Mouse (Mus musculus): ENCODE data around the gene Fnbp1l. TPM values are rescaled to one million over a fixed set of nuclear protein-coding genes. Genes with fewer than 3 reads are reported as not detected.

Fnbp1l gene
- polyA plus RNA-seq, 1 experiment from 2014 or later: 84.7 TPM

DNA sequence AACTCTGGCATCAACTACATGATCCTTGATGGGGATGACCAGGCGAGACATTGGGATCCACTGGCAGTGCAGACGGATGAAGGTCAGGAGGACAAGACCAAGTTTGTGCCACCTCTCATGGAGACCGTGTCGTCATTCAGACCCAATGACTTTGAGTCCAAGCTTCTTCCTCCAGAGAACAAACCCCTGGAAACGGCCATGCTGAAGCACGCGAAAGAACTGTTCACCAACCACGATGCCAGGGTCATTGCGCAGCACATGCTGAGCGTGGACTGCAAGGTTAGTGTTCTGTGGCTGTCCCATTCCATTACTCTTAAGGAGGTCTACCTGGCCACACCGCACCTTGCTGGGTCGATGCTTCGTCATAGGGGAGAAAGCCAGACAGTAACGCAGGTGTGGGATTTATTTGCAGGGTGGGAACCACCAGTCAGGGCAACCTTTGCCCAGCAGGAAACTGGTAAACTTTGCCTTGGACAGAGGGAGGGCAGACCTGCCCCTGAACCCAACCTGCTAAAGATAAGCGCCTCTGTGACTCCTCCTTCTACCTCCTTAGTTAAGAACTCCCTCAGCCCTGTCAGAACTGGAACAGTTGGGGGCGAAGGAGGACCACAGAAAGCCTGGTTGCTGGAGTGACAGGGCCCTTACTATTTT lies 106.7 kb downstream of the Fnbp1l start:
- 88% methylated on average over 16 of the region's 16 CpGs for WGBS
- Histone ChIP-seq H3K4me2 (replicated peaks; ENCODE audit: low read depth, low read length) (no peak overlapping the region), H3K27ac (ENCODE audit: low read length) (no peak overlapping the region), H3K9me3 (ENCODE audit: control insufficient read depth, low read depth, low read length) (no peaks in the 10 kb centered on the region), H3K36me3 (ENCODE audit: control insufficient read depth, insufficient read depth, low read length) (no peaks in the 10 kb centered on the region), H3K9ac (replicated peaks; ENCODE audit: low read depth, low read length) (no peak overlapping the region), H3K4me3 (ENCODE audit: low read depth, low read length) (no peak overlapping the region), H3K4me1 (ENCODE audit: control insufficient read depth, insufficient read depth, low read length) (peaks cover 21% of the 10 kb centered on the region; the same call in 1 of the 2 replicates), H3K27me3 (ENCODE audit: control insufficient read depth, insufficient read depth, low read length) (no peaks in the 10 kb centered on the region)
- peak; percentile 57; the same call in 1 of the 2 replicates for ATAC-seq (ENCODE audit: insufficient number of reproducible peaks, insufficient read depth, low FRiP score, low read depth)

DNA sequence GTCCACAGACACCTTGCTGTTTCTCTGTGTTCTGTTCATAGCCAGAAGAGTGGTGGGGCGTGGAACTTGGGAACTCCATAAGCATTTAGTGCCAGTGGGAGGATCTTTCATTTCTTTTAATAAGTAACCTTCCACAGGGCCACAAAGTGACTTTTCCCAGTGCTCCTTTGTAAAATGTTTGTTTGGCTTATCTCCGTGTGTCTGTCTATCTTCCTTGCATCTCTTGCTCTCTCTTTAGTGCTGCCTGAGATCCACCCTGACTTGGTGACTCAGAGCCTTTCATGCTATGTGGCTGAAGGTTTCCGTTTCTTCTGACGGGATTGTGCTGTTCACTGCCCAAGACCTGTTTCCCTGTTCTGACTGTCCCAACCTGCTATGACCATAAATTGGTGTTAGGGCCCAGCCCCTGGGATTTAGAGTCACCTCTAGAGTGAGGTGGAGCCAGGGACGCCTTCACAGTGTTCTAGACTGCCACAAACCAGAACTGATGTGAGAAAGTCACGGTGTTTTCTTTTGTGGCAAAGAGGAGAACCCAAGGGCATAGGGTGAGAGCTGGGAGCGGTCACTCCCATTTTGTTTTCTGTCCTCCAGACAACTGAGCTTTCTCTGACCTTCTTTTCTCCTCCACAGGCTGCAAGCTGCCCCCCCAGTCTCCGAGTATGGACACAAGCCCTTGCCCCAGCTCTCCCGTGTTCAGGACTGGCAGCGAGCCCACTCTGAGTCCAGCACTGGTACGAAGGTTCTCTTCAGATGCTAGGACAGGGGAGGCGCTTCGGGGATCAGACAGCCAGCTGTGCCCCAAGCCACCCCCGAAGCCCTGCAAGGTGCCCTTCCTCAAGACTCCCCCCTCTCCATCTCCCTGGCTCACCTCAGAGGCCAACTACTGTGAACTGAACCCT lies 107.5 kb downstream of the Fnbp1l start:
- Histone ChIP-seq H3K27ac (ENCODE audit: low read length) (peak overlapping the region; percentile 13; the same call in 1 of the 2 replicates), H3K36me3 (ENCODE audit: control insufficient read depth, insufficient read depth, low read length) (no peaks in the 10 kb centered on the region), H3K4me2 (replicated peaks; ENCODE audit: low read depth, low read length) (no peak overlapping the region), H3K4me1 (ENCODE audit: control insufficient read depth, insufficient read depth, low read length) (peaks cover 19% of the 10 kb centered on the region), H3K27me3 (ENCODE audit: control insufficient read depth, insufficient read depth, low read length) (no peaks in the 10 kb centered on the region), H3K9ac (replicated peaks; ENCODE audit: low read depth, low read length) (no peak overlapping the region), H3K9me3 (ENCODE audit: control insufficient read depth, low read depth, low read length) (no peaks in the 10 kb centered on the region), H3K4me3 (ENCODE audit: low read depth, low read length) (no peak overlapping the region)
- peak; percentile 10 for ATAC-seq (ENCODE audit: insufficient number of reproducible peaks, insufficient read depth, low FRiP score, low read depth)
- 78% methylated on average over 14 of the region's 14 CpGs for WGBS

DNA sequence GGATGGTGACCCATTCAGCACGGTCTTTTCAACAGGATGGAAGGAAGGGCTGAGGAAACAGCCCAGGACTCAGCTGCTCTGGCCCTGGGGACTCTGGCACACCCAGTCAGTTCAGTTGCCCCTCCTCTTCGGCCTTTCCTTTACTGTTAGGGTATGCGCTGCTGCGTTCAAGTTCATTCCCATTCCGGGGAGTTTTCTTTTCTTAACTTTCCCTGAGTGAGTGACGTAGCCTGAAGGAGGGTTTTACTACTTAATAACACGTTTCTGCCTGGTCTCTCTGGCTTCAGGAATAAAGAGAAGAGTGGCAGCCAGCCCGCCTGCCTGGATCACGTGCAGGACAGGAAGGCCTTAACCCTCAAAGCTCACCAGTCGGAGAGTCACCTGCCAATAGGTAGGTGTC lies 108.6 kb downstream of the Fnbp1l start:
- Histone ChIP-seq H3K27me3 (ENCODE audit: control insufficient read depth, insufficient read depth, low read length) (no peaks in the 10 kb centered on the region), H3K27ac (ENCODE audit: low read length) (peak overlapping the region; percentile 16; the same call in 1 of the 2 replicates), H3K9ac (replicated peaks; ENCODE audit: low read depth, low read length) (no peak overlapping the region), H3K4me2 (replicated peaks; ENCODE audit: low read depth, low read length) (no peak overlapping the region), H3K9me3 (ENCODE audit: control insufficient read depth, low read depth, low read length) (no peaks in the 10 kb centered on the region), H3K36me3 (ENCODE audit: control insufficient read depth, insufficient read depth, low read length) (no peaks in the 10 kb centered on the region), H3K4me3 (ENCODE audit: low read depth, low read length) (no peak overlapping the region), H3K4me1 (ENCODE audit: control insufficient read depth, insufficient read depth, low read length) (peaks cover 24% of the 10 kb centered on the region)
- ATAC-seq (ENCODE audit: insufficient number of reproducible peaks, insufficient read depth, low FRiP score, low read depth): no peak
- WGBS: 70% methylated on average over 10 of the region's 10 CpGs

DNA sequence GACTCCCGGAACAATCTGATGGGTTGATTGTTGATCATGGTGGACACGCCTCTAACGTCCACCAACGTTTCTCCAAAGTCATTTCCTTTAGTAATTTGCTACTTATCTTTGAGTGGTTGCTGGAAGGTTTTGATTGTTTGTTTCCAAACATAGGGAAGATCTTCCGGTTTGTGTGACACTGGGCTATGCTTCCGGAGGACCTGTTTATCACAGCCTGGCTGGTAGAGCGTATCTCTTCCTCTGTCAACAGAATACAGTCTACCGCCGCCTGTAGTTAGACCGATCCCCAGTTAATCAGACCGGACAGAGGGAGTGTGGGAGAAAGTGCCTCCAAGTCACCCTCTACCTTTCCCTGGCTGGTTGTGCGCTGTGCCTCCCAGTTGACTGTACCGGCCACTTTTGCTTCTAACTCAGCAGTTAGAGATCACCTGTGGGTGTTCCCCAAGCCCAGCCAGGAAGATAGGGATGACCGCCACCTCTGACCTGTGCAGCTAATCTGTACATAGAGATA lies 109.2 kb downstream of the Fnbp1l start:
- Histone ChIP-seq H3K36me3 (ENCODE audit: control insufficient read depth, insufficient read depth, low read length) (no peaks in the 10 kb centered on the region), H3K9ac (replicated peaks; ENCODE audit: low read depth, low read length) (no peak overlapping the region), H3K4me3 (ENCODE audit: low read depth, low read length) (no peak overlapping the region), H3K9me3 (ENCODE audit: control insufficient read depth, low read depth, low read length) (no peaks in the 10 kb centered on the region), H3K4me1 (ENCODE audit: control insufficient read depth, insufficient read depth, low read length) (peaks cover 24% of the 10 kb centered on the region), H3K27ac (ENCODE audit: low read length) (0 out of 2 replicates have a peak overlapping the region, but pooled peaks have one; percentile 1), H3K27me3 (ENCODE audit: control insufficient read depth, insufficient read depth, low read length) (no peaks in the 10 kb centered on the region), H3K4me2 (replicated peaks; ENCODE audit: low read depth, low read length) (no peak overlapping the region)
- 68% methylated on average over 14 of the region's 14 CpGs for WGBS
- no peak for ATAC-seq (ENCODE audit: insufficient number of reproducible peaks, insufficient read depth, low FRiP score, low read depth)

DNA sequence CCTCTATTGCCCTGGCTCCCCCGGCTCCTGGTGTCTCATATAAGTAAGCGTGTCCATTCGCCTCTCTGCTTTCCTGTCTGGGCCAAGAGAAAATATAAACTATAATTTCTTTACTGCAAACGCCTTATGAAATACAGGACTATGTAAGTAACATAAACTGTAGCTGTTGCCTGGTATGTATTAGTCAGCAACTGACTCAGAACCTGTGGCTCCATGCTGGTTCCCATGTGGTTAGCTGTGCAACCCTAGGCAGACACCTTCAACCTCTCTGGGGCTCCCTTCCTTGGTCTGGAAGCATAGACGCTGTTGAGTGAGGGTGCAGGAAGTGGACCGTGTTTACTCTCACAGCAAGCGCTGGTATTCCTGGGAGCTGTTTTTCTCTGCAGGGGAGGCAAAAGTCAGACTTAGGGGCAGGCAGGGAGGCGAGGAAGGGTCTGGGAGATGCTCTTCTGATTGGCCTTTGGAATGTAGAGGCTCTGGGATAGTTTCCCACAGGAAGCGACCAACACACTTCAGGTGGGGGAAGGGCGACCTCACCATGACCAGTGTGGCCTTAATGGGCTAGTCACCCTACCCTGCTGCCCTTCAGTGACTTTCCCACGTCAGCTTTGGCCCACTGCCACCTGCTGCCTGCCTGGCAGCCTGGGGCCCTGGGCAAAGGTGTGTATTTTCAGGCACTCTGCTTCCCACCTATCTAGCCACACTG lies 109.8 kb downstream of the Fnbp1l start:
- no peaks in the 10 kb centered on the region for H3K27me3 ChIP-seq (ENCODE audit: control insufficient read depth, insufficient read depth, low read length)
- WGBS: 56% methylated on average over 11 of the region's 11 CpGs
- 0 out of 2 replicates have a peak overlapping the region, but pooled peaks have one; percentile 1 for H3K27ac ChIP-seq (ENCODE audit: low read length)
- no peaks in the 10 kb centered on the region for H3K36me3 ChIP-seq (ENCODE audit: control insufficient read depth, insufficient read depth, low read length)
- H3K4me2 ChIP-seq (replicated peaks; ENCODE audit: low read depth, low read length): no peak overlapping the region
- peaks cover 24% of the 10 kb centered on the region for H3K4me1 ChIP-seq (ENCODE audit: control insufficient read depth, insufficient read depth, low read length)
- H3K9ac ChIP-seq (replicated peaks; ENCODE audit: low read depth, low read length): no peak overlapping the region
- no peak for ATAC-seq (ENCODE audit: insufficient number of reproducible peaks, insufficient read depth, low FRiP score, low read depth)
- H3K4me3 ChIP-seq (ENCODE audit: low read depth, low read length): no peak overlapping the region
- no peaks in the 10 kb centered on the region for H3K9me3 ChIP-seq (ENCODE audit: control insufficient read depth, low read depth, low read length)

DNA sequence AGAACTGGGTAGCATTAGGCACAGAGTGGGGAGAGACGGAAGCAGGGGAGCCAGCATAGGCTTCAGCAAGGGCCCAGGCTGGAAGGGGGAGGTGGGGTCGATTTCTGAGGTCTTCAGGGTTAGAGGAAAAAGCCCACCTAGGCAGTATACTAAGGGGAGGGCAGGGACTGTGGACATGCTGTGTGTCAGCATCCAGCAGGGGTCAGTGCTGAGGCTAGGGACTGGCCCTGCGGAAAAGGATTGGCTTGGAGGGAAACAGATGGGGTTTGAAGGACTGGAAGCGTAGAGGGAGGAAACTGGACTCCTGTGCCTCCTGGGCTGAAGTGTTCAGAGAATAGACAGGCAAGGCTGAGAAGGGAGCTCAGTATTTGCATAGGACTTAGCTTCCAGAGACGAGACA lies 110.4 kb downstream of the Fnbp1l start:
- H3K9ac ChIP-seq (replicated peaks; ENCODE audit: low read depth, low read length): no peak overlapping the region
- H3K9me3 ChIP-seq (ENCODE audit: control insufficient read depth, low read depth, low read length): no peaks in the 10 kb centered on the region
- no peak overlapping the region for H3K27ac ChIP-seq (ENCODE audit: low read length)
- H3K4me3 ChIP-seq (ENCODE audit: low read depth, low read length): no peak overlapping the region
- H3K36me3 ChIP-seq (ENCODE audit: control insufficient read depth, insufficient read depth, low read length): no peaks in the 10 kb centered on the region
- H3K27me3 ChIP-seq (ENCODE audit: control insufficient read depth, insufficient read depth, low read length): no peaks in the 10 kb centered on the region
- peaks cover 24% of the 10 kb centered on the region for H3K4me1 ChIP-seq (ENCODE audit: control insufficient read depth, insufficient read depth, low read length)
- ATAC-seq (ENCODE audit: insufficient number of reproducible peaks, insufficient read depth, low FRiP score, low read depth): no peak
- H3K4me2 ChIP-seq (replicated peaks; ENCODE audit: low read depth, low read length): no peak overlapping the region
- 40% methylated on average over 5 of the region's 5 CpGs for WGBS

DNA sequence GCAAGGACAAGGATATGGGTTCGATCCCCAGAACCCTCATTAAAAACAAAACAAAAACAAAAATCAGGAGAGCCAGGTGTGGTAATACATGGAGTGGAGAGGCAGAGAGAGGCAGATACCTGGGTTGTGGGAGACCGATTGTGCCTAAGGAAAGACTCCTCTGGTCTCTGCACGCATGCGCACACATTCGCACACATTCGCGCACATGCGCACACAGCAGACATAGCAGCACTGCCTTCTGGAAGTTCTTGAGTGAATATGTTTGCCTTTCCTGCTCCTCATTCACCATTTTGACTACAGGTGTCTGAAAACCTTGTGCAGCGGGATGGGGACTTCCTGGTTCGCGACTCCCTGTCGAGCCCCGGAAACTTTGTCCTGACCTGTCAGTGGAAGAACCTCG lies 111.7 kb downstream of the Fnbp1l start:
- Histone ChIP-seq H3K36me3 (ENCODE audit: control insufficient read depth, insufficient read depth, low read length) (no peaks in the 10 kb centered on the region), H3K4me1 (ENCODE audit: control insufficient read depth, insufficient read depth, low read length) (peaks cover 24% of the 10 kb centered on the region), H3K9me3 (ENCODE audit: control insufficient read depth, low read depth, low read length) (no peaks in the 10 kb centered on the region), H3K27me3 (ENCODE audit: control insufficient read depth, insufficient read depth, low read length) (no peaks in the 10 kb centered on the region), H3K9ac (replicated peaks; ENCODE audit: low read depth, low read length) (no peak overlapping the region), H3K4me3 (ENCODE audit: low read depth, low read length) (no peak overlapping the region), H3K4me2 (replicated peaks; ENCODE audit: low read depth, low read length) (no peak overlapping the region), H3K27ac (ENCODE audit: low read length) (no peak overlapping the region)
- WGBS: 93% methylated on average over 14 of the region's 14 CpGs
- no peak for ATAC-seq (ENCODE audit: insufficient number of reproducible peaks, insufficient read depth, low FRiP score, low read depth)

DNA sequence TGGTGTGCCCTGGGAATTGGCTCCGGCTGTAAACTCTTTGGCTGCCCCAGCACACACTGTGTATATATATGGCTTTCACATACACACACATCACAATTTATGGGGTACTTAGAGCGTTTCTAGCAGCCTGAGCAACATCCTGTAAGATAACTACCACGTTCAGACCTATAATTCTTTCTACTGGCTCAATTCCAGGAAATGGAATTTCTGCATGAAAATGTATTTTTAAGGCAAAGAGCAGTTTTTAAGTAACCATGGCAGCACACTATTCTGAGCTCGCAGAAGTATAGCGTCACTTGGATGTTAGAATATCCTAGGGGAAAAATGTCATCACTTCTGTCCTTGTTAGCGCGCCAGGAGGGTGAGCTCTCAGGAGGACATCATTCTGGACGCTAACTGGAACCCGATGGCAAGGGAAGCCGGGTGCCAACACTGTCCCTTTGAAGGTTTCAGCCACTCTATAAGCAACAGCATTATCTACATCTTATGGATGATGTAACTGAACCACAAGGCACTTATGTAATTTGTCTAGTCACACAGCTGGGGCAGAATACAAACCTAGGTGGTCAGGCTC lies 113.1 kb downstream of the Fnbp1l start:
- no peak overlapping the region for H3K4me3 ChIP-seq (ENCODE audit: low read depth, low read length)
- peak; percentile 69; the same call in 1 of the 2 replicates for ATAC-seq (ENCODE audit: insufficient number of reproducible peaks, insufficient read depth, low FRiP score, low read depth)

More for the DNA sequence above, 113.1 kb downstream of the Fnbp1l start:
- WGBS: 39% methylated on average over 10 of the region's 10 CpGs
- Histone ChIP-seq H3K9me3 (ENCODE audit: control insufficient read depth, low read depth, low read length) (no peaks in the 10 kb centered on the region), H3K27ac (ENCODE audit: low read length) (peak overlapping the region; percentile 53; the same call in 1 of the 2 replicates), H3K9ac (replicated peaks; ENCODE audit: low read depth, low read length) (no peak overlapping the region), H3K27me3 (ENCODE audit: control insufficient read depth, insufficient read depth, low read length) (no peaks in the 10 kb centered on the region), H3K4me2 (replicated peaks; ENCODE audit: low read depth, low read length) (no peak overlapping the region), H3K36me3 (ENCODE audit: control insufficient read depth, insufficient read depth, low read length) (no peaks in the 10 kb centered on the region), H3K4me1 (ENCODE audit: control insufficient read depth, insufficient read depth, low read length) (peaks cover 24% of the 10 kb centered on the region)
